Mouse (Mus musculus) layer of hippocampus, postnatal 10 days (tissue): ENCODE data around the gene Znrf2. TPM values are rescaled to one million over a fixed set of nuclear protein-coding genes. Genes with fewer than 3 reads are reported as not detected.
"Not testable (repeated sequence)": the region's sequence is repeated elsewhere in the genome, so short reads cannot be mapped to it uniquely, and the experiment has no call there.

Source experiments
- DNase-seq, 2 experiments: peaks; one replicate each; pipeline ENCODE4 v3.0.0; 2021; ENCODE audit warnings: low spot score in 2 of 2
- total RNA-seq, 2 experiments: library from RNA; stranded (reverse); gene quantifications; 2 replicates each; pipeline ENCODE4 v1.2.3; 2021

Gene Znrf2
- total RNA-seq, 2 experiments from 2014 or later: 44.1 to 50.0 TPM

- peak in 1 of 2 experiments; percentile 43 for DNase-seq
Measured at GRCm38 (mm10) chr6:54809531-54810313, 7.0 kb upstream of the Znrf2 start.

- DNase-seq: no peak
Measured at GRCm38 (mm10) chr6:54810314-54810646, 6.4 kb upstream of the Znrf2 start.

GRCm38 (mm10) chr6:54811546-54812250 lies 5.0 kb upstream of the Znrf2 start:
- DNase-seq: peak; percentile 66 to 76

- no peak for DNase-seq
Measured at GRCm38 (mm10) chr6:54812276-54812675, 4.4 kb upstream of the Znrf2 start.

GRCm38 (mm10) chr6:54815428-54816130 lies 1.1 kb upstream of the Znrf2 start:
- no peak for DNase-seq

- peak; percentile 37 to 59 for DNase-seq
Measured at GRCm38 (mm10) chr6:54817266-54817767, 601 bp downstream of the Znrf2 start.

- DNase-seq: no peak
Measured at GRCm38 (mm10) chr6:54818389-54818788, 1.7 kb downstream of the Znrf2 start.

GRCm38 (mm10) chr6:54819272-54819671 lies 2.6 kb downstream of the Znrf2 start:
- no peak for DNase-seq

GRCm38 (mm10) chr6:54819746-54820145 lies 3.0 kb downstream of the Znrf2 start:
- no peak for DNase-seq

- DNase-seq: no peak
Measured at GRCm38 (mm10) chr6:54822348-54822747, 5.6 kb downstream of the Znrf2 start.

GRCm38 (mm10) chr6:54824561-54824960 lies 7.8 kb downstream of the Znrf2 start:
- not testable (repeated sequence) for DNase-seq

GRCm38 (mm10) chr6:54827481-54827880 lies 10.8 kb downstream of the Znrf2 start:
- no peak for DNase-seq

- DNase-seq: no peak
Measured at GRCm38 (mm10) chr6:54828274-54828673, 11.6 kb downstream of the Znrf2 start.

GRCm38 (mm10) chr6:54830048-54830772 lies 13.5 kb downstream of the Znrf2 start:
- DNase-seq: no peak

- no peak for DNase-seq
Measured at GRCm38 (mm10) chr6:54831069-54831720, 14.5 kb downstream of the Znrf2 start.

- DNase-seq: no peak
Measured at GRCm38 (mm10) chr6:54833427-54833826, 16.7 kb downstream of the Znrf2 start.

- no peak for DNase-seq
Measured at GRCm38 (mm10) chr6:54836666-54837065, 19.9 kb downstream of the Znrf2 start.

GRCm38 (mm10) chr6:54841399-54841798 lies 24.7 kb downstream of the Znrf2 start:
- DNase-seq: no peak

GRCm38 (mm10) chr6:54842041-54842440 lies 25.3 kb downstream of the Znrf2 start:
- no peak for DNase-seq

- DNase-seq: no peak
Measured at GRCm38 (mm10) chr6:54848546-54848945, 31.8 kb downstream of the Znrf2 start.
